Mouse (Mus musculus): ENCODE measurements around the gene Olfr1121.
"Not testable (repeated sequence)": the region's sequence is repeated elsewhere in the genome, so short reads cannot be mapped to it uniquely, and the experiment has no call there.

Olfr1121 gene

GRCm38 (mm10) chr2:87369595-87369994, at the start of gene Olfr1121:
TSS of gene Olfr1121 (plus strand) at chr2:87369895.
- DNase-seq (ENCODE audit: low spot score in 2 of 2): no peak

DNA sequence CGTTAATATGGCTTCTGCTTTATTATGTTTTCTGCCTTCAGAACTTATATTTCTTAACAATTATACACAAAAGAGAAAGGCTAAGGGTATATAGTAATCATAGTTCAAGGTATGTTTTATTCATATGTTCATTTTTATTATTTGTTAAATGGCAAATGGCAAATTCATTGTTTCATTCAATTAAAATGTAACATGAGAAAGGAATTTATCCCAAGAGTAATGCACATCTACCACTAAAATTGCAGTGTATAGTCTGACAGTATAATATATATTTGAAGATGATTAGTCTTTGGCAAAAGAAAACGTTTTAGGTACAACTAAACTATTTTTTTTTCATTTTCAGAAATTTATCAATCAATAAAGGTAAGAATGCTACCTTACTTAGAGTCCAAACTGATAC, 15.2 kb upstream of the Olfr1121 start, which contains the start of gene Olfr1120:
Gene Olfr1120, plus strand, starts transcription at position 301 of the 400 bp plus-strand sequence.
- DNase-seq (ENCODE audit: low spot score in 2 of 2): no peak

- DNase-seq (ENCODE audit: low spot score in 2 of 2): not testable (repeated sequence)
These were observed 9.6 kb upstream of the Olfr1121 start for GRCm38 (mm10) chr2:87360121-87360520.

- no peak for DNase-seq (ENCODE audit: low spot score in 2 of 2)
These were observed 2.0 kb downstream of the Olfr1121 start for GRCm38 (mm10) chr2:87371726-87372125.

- no peak for DNase-seq (ENCODE audit: low spot score in 2 of 2)
These were observed 14.2 kb downstream of the Olfr1121 start for GRCm38 (mm10) chr2:87383935-87384334.

- no peak for DNase-seq (ENCODE audit: low spot score in 2 of 2)
These were observed 15.9 kb downstream of the Olfr1121 start, which contains the start of gene Olfr1122 for GRCm38 (mm10) chr2:87385549-87385948. TSS of gene Olfr1122 (plus strand) at chr2:87385849.

GRCm38 (mm10) chr2:87393605-87394004, 23.9 kb downstream of the Olfr1121 start:
- DNase-seq (ENCODE audit: low spot score in 2 of 2): not testable (repeated sequence)

DNA sequence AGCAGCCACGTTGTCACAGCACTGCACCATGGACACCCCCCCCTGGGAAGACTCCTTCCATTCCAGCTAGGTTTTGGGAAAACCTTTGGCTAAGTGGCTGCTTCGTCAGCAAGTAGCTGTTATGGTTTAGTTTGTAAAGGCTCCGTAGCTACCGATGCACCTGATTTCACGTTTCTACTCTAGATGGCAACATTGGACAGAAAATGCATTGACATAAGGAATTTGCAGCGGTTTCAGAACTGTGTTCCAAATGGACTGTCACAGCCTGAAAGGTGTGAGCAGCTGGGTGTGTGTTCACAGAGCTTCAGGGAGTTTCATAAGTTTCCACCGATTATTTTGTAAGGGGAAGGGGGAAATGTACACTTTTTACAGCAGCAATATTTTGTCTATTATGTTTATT, 25.0 kb downstream of the Olfr1121 start:
- DNase-seq (ENCODE audit: low spot score in 2 of 2): not testable (repeated sequence)

GRCm38 (mm10) chr2:87416335-87416734, 46.6 kb downstream of the Olfr1121 start, which contains the start of gene Olfr1123:
TSS of gene Olfr1123 (plus strand) at chr2:87416635.
- DNase-seq (ENCODE audit: low spot score in 2 of 2): no peak
